Mouse (Mus musculus) heart, postnatal 0 days (tissue): Measurements from ENCODE around the gene Mlx. TPM values are rescaled to one million over a fixed set of nuclear protein-coding genes. Genes with fewer than 3 reads are reported as not detected.

Source experiments
- ATAC-seq: fragments of 200-750 bp; cut with Nextera tagmentation; 2 replicates; pipeline ENCODE4 v1.8.0; 2017; ENCODE audit warnings: low read depth, moderate number of reproducible peaks, moderate library complexity; ENCODE audit not compliant: insufficient read depth
- DNase-seq: peaks from one replicate; pipeline ENCODE4 v3.0.0-alpha.2; 2016; ENCODE audit warnings: low spot score
- H3K27ac ChIP-seq: fragments of 300-500 bp; sonication (generic); 2 replicates; pipeline ENCODE4 v1.5.1; 2014; ENCODE audit warnings: low read depth, mild to moderate bottlenecking
- H3K27me3 ChIP-seq: fragments of 300-500 bp; sonication (generic); 2 replicates; pipeline ENCODE4 v1.6.1; 2014; ENCODE audit warnings: low read length, mixed read lengths; ENCODE audit not compliant: control insufficient read depth, insufficient read depth
- H3K36me3 ChIP-seq: fragments of 300-500 bp; sonication (generic); replicated peaks from 2 replicates; pipeline ENCODE4 v1.6.1; 2014; ENCODE audit warnings: low read length, mixed read lengths; ENCODE audit not compliant: control insufficient read depth, insufficient read depth
- H3K4me1 ChIP-seq: fragments of 300-500 bp; sonication (generic); 2 replicates; pipeline ENCODE4 v1.6.1; 2014; ENCODE audit warnings: antibody characterized with exemption; ENCODE audit not compliant: control insufficient read depth, insufficient read depth
- H3K4me2 ChIP-seq: fragments of 300-500 bp; sonication (generic); 2 replicates; pipeline ENCODE4 v1.6.1; 2014; ENCODE audit warnings: low read depth, mild to moderate bottlenecking, low read length, moderate library complexity
- H3K4me3 ChIP-seq: fragments of 300-500 bp; sonication (generic); 2 replicates; pipeline ENCODE4 v1.5.1; 2014; ENCODE audit warnings: low read depth, low read length
- H3K9ac ChIP-seq: fragments of 300-500 bp; sonication (generic); replicated peaks from 2 replicates; pipeline ENCODE4 v1.6.1; 2014; ENCODE audit warnings: low read depth, low read length, mixed read lengths
- H3K9me3 ChIP-seq: fragments of 300-500 bp; sonication (generic); replicated peaks from 2 replicates; pipeline ENCODE4 v1.6.1; 2016; ENCODE audit warnings: low read length; ENCODE audit not compliant: control insufficient read depth
- CTCF ChIP-seq: IDR thresholded peaks from 2 replicates; pipeline ENCODE4 v1.5.1; 2016; ENCODE audit warnings: antibody characterized with exemption, control low read depth, low read depth
- EP300 ChIP-seq: IDR thresholded peaks from 2 replicates; pipeline ENCODE4 v1.6.1; 2016; ENCODE audit warnings: antibody characterized with exemption, low read depth
- WGBS: fragments of 180-500 bp; shearing (Covaris S2); extraction: QIAGEN DNeasy Blood & Tissue Kit; methylation state at CpG from one replicate; pipeline ENCODE4 v1.1.7; 2014; 5-methylcytosine and 5-hydroxymethylcytosine counted together
- polyA plus RNA-seq: library from polyadenylated mRNA; unstranded; fragments of >200 nt; fragmentation: Nextera tagmentation; extraction: Ambion mirVana; gene quantifications from 2 replicates; pipeline ENCODE4 v1.2.1, GENCODE M21; 2015
- total RNA-seq: library from RNA; depleted of rRNA; stranded (reverse); fragments of >200 nt; gene quantifications from 2 replicates; pipeline ENCODE4 v1.2.3, GENCODE M21; 2014; ENCODE audit warnings: low replicate concordance

The Mlx gene
- total and polyA plus RNA-seq, 2 experiments from 2014 or later = 21.8 to 26.7 TPM

GRCm38 (mm10) chr11:101133037-101133436 lies 46.0 kb downstream of the Mlx start:
- no peaks in the 10 kb centered on the region for H3K36me3 ChIP-seq
- DNase-seq = no peak
- H3K4me1 ChIP-seq = peaks cover 14% of the 10 kb centered on the region; the same call in 1 of the 2 replicates
- H3K9me3 ChIP-seq = no peaks in the 10 kb centered on the region
- 59% methylated on average over 12 of the region's 12 CpGs for WGBS
- no peaks in the 10 kb centered on the region for H3K27me3 ChIP-seq
- H3K4me3 ChIP-seq = no peak overlapping the region
- no peak overlapping the region for H3K9ac ChIP-seq
- no peak overlapping the region for H3K4me2 ChIP-seq
- no peak overlapping the region for H3K27ac ChIP-seq
- TF ChIP-seq EP300 (no peak), CTCF (no peak)
- ATAC-seq = no peak

GRCm38 (mm10) chr11:101134217-101134865 lies 47.3 kb downstream of the Mlx start:
- peaks cover 14% of the 10 kb centered on the region; the same call in 1 of the 2 replicates for H3K4me1 ChIP-seq
- H3K27ac ChIP-seq = no peak overlapping the region
- no peaks in the 10 kb centered on the region for H3K27me3 ChIP-seq
- WGBS = 47% methylated on average over 13 of the region's 13 CpGs
- no peaks in the 10 kb centered on the region for H3K36me3 ChIP-seq
- DNase-seq (no peak), ATAC-seq (no peak)
- no peak overlapping the region for H3K4me2 ChIP-seq
- TF ChIP-seq EP300 (no peak), CTCF (no peak)
- H3K9ac ChIP-seq = no peak overlapping the region
- H3K9me3 ChIP-seq = no peaks in the 10 kb centered on the region
- H3K4me3 ChIP-seq = no peak overlapping the region

GRCm38 (mm10) chr11:101137000-101137399 lies 49.9 kb downstream of the Mlx start:
- H3K27ac ChIP-seq = no peak overlapping the region
- WGBS = 68% methylated on average over 7 of the region's 7 CpGs

GRCm38 (mm10) chr11:101138536-101139181 lies 51.6 kb downstream of the Mlx start:
- H3K4me2 ChIP-seq = peak overlapping the region; percentile 34
- no peak for DNase-seq
- 38% methylated on average over 15 of the region's 15 CpGs for WGBS
- ATAC-seq = 0 out of 2 replicates have a peak, but pooled peaks have one; percentile 23
- H3K27ac ChIP-seq = no peak overlapping the region
- no peaks in the 10 kb centered on the region for H3K36me3 ChIP-seq
- no peak overlapping the region for H3K9ac ChIP-seq
- TF ChIP-seq EP300 (no peak), CTCF (no peak)
- no peaks in the 10 kb centered on the region for H3K27me3 ChIP-seq
- H3K9me3 ChIP-seq = no peaks in the 10 kb centered on the region
- no peak overlapping the region for H3K4me3 ChIP-seq
- H3K4me1 ChIP-seq = 0 out of 2 replicates have a peak, but pooled peaks cover 6% of the 10 kb centered on the region

More at GRCm38 (mm10) chr11:101137000-101137399, 49.9 kb downstream of the Mlx start:
- Histone ChIP-seq H3K4me1 (0 out of 2 replicates have a peak, but pooled peaks cover 6% of the 10 kb centered on the region), H3K9me3 (no peaks in the 10 kb centered on the region), H3K4me3 (no peak overlapping the region), H3K27me3 (no peaks in the 10 kb centered on the region), H3K9ac (no peak overlapping the region), H3K4me2 (no peak overlapping the region), H3K36me3 (no peaks in the 10 kb centered on the region)
- DNase-seq (no peak), ATAC-seq (no peak)
- TF ChIP-seq CTCF (no peak), EP300 (no peak)

- WGBS = 26% methylated on average over 27 of the region's 27 CpGs
- Histone ChIP-seq H3K27ac (peak overlapping the region; percentile 47), H3K4me1 (0 out of 2 replicates have a peak, but pooled peaks cover 4% of the 10 kb centered on the region), H3K9ac (no peak overlapping the region; the same call in 1 of the 2 replicates), H3K36me3 (no peaks in the 10 kb centered on the region), H3K4me3 (peak overlapping the region; percentile 37), H3K9me3 (no peaks in the 10 kb centered on the region), H3K27me3 (no peaks in the 10 kb centered on the region), H3K4me2 (peak overlapping the region; percentile 62)
- ATAC-seq (peak; percentile 52), DNase-seq (peak; percentile 70)
- no peak for TF ChIP-seq CTCF
- TF ChIP-seq EP300 = no peak
These were observed 53.2 kb downstream of the Mlx start for GRCm38 (mm10) chr11:101140164-101140819.
